Mouse (Mus musculus): ENCODE data around the gene Rps19.

GRCm38 (mm10) chr7:24853695-24854094 lies 30.5 kb upstream of the Rps19 start:
- TF ChIP-seq EP300 (IDR thresholded peaks at IDR 0.05) (no peak), CTCF (IDR thresholded peaks at IDR 0.05) (no peak)

All from lung, postnatal 0 days (tissue).